Mouse (Mus musculus) gastrocnemius, postnatal 36 days (tissue): Measurements from ENCODE around the gene Birc3. TPM values are rescaled to one million over a fixed set of nuclear protein-coding genes. Genes with fewer than 3 reads are reported as not detected.
"Not testable (repeated sequence)": the region's sequence is repeated elsewhere in the genome, so short reads cannot be mapped to it uniquely, and the experiment has no call there.

Experiments
- DNase-seq, 2 experiments: peaks; one replicate each; pipeline ENCODE4 v3.0.0; 2022
- intact Hi-C: fragments of 180-260 bp; cut with DNase I; formaldehyde crosslinking; loops from one replicate; pipeline ENCODE4 v1.15.1; 2025
- long read RNA-seq, 2 experiments: library from polyadenylated mRNA; stranded (forward); transcript quantifications; one replicate each; pipeline ENCODE4 v2.0.0; 2021
- total RNA-seq, 2 experiments: library from RNA; stranded (reverse); gene quantifications; 2 replicates each; pipeline ENCODE4 v1.2.3; 2021

The Birc3 gene
- total RNA-seq, result 1 to 10 TPM; 5.0 to 5.3 TPM
- long read RNA-seq, experiment 1, partial matches to known transcripts, result 0 of 2 reads
- long read RNA-seq, experiment 1, other reads (novel, unspliced or antisense), result 2 of 2 reads
- long read RNA-seq, experiment 2, partial matches to known transcripts, result 1 of 4 reads
- long read RNA-seq, experiment 2, other reads (novel, unspliced or antisense), result 1 of 4 reads

DNA sequence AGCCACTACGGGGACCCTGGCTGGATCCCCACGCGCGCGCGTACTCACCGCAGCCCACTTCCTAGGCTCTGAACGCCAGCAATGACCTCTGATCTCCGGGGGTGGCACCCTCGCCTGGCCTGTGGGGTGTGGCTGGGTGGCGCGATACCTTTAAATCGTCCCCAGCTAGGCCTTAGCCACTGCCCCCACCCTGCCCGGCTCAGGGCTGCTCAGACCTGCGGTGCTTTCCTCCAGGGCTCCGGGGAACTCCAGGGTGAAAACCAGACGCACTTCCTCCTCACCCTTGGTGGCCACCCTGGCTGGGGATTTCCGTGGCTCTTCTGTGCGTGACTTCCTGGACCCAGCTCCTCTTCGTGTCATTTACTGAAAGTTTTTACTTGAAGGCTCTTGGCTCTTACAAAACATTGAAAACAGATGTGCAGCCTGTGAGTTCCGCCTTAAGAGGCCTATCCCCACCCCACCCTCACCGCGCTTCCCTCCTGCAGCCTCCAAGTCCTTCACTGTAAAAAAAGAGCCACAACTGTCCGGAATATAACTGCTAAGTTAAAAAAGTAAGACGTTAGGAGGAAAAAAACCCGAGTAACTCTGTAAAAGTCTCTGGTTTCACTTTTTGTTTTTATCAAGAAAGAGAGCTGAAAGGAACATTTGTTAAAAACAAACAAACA is at the start of gene Birc3:
Gene Birc3, minus strand, starts transcription at position 412 of the 665 bp plus-strand sequence.
- intact Hi-C loops, result no loop called here

GRCm38 (mm10) chr9:7914925-7915324 is 41.9 kb upstream of the Birc3 start:
- no peak for DNase-seq
- intact Hi-C loops, result no loop called here

More for the DNA sequence above, at the start of gene Birc3:
- peak; percentile 44 to 67 for DNase-seq

DNA sequence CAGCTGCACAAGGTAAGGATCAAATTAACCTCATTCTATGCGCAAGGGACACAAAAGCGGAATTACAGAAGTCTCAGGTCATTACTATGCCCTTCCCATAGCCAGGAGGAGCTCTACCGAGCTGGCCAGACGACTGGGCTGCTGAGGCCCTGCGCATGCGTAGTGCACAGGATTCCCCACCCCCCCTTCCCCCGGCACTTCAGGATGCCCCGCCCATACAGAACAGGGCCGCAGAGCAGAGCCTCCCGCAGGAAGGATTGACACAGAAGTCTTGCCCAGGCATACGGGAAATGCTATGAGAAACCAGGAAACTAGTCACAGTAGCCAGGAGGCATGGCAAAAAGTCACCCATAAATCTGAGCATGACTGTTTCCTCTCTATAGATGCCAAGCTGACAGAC is 41.5 kb upstream of the Birc3 start:
- intact Hi-C loops, result no loop called here
- DNase-seq, result peak; percentile 17 to 37

DNA sequence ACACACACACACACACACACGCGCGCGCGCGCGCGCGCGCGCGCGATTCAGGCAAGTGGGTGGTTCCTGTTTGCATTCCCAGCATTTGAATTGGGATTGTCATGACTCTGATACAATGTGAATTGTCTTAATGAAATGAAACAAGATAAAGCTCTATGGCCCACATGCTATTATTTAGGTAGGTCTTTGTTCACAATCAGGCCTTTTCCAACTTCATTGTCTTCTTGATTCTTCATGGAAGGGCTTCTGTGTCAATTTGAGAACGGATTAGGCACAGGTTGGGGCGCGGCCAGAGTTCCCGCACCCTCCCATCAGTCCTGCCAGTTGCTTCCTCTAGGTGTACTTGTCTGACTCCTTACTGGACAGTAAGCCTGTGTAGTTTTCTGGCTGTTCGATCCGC is 41.0 kb upstream of the Birc3 start:
- no peak for DNase-seq
- intact Hi-C loops, result no loop called here

DNA sequence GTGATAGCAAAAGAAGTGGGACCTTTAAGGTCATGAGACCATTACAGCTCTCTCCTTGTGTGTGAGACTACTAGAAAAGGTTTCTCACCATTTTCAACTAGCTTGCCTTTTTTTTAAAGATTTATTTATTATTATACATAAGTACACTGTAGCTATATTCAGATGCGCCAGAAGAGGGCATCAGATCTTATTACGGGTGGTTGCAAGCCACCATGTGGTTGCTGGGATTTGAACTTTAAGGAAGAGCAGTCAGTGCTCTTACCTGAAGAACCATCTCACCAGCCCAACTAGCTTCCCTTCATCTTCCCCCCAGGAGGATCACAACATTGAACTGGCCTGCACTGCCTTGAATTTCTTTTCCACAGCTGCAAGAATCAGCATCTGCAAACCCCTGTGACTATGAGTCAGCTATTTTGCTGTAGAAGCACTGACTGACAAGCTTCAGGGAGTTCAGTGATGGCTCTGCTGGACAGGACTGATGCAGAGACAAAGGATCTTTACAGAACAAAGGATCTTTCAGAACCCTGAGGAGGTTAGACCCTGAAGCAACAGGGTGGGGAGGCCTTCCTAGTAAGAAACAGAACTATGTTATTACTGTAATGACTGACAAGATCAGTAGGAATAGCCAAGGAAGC is 34.5 kb upstream of the Birc3 start:
- DNase-seq, result no peak
- intact Hi-C loops, result loop anchor here (5.0 kb wide), 1 partner anchor 165 kb away; no protein-coding TSS in a partner anchor

- intact Hi-C loops, result loop anchor here (5.0 kb wide), 1 partner anchor 166 kb away; no protein-coding TSS in a partner anchor
- DNase-seq, result no peak
Observed at GRCm38 (mm10) chr9:7906564-7906963, 33.6 kb upstream of the Birc3 start.

DNA sequence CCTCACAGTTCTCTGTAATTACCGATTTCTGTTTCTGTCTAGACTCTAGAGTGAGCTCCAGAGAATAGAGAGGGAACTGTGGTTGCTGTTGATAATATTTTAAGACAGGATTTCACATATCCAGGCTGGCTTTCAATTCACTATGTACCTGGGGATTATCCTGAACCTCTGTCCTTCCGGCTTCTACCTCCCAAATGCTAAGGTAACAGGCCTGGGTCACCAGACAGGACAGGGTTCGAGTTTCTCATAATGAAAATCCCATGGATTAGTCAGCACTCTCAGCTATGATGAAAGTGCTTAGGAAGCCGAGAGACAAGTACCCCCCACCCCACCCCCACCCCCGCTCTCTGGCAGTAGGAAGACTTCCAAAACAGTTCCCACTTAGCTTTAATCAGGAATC is 30.8 kb upstream of the Birc3 start:
- no peak for DNase-seq
- intact Hi-C loops, result no loop called here

- intact Hi-C loops, result no loop called here
- no peak for DNase-seq
Observed at GRCm38 (mm10) chr9:7903262-7903661, 30.3 kb upstream of the Birc3 start.

- intact Hi-C loops, result no loop called here
- no peak for DNase-seq
Observed at GRCm38 (mm10) chr9:7902311-7902710, 29.3 kb upstream of the Birc3 start.

GRCm38 (mm10) chr9:7900965-7901364 is 28.0 kb upstream of the Birc3 start:
- intact Hi-C loops, result no loop called here
- no peak for DNase-seq

DNA sequence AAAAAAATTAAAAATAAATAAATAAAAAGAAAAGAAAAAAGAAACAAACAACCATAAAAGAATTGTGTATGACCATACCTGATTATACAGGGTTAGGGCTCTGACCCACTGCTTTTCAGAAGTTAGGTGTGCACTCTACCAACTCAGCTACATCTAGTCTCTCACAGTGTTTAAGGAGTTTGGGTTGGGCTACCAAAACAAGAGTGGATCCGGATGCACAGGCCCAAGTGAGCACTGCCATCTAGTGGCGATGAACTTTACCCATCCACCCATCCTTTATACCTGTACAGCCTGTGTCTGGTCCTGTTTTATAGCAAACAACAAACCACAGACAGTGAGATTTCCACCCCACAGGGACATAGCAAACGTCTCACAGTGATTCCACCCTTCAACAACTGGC is 24.5 kb upstream of the Birc3 start:
- intact Hi-C loops, result loop anchor here (2.0 to 10.0 kb wide), 3 partner anchors 183 to 307 kb away; no protein-coding TSS in a partner anchor
- peak; percentile 44 to 54 for DNase-seq

DNA sequence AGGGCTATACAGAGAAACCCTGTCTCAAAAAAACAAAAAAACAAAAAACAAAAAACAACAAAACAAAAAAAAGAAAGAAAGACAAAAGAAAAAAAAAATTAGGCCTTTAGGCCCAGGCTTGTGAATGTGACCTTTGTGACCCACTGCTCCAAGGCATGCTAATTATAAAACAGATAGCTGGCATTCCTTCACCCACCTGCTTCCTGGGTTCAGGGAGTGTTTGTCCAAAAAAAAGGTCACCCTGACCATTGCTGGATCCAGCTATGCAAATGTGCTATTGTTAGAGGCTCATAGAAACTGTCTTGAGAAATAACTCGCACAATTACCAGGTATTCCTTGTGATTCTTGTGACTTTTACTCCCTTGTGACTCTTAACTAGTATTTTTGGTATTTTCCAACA is 18.8 kb upstream of the Birc3 start:
- intact Hi-C loops, result loop anchor here (10.0 kb wide), 1 partner anchor 313 kb away; no protein-coding TSS in a partner anchor
- DNase-seq, result not testable (repeated sequence)

- DNase-seq, result no peak
- intact Hi-C loops, result loop anchor here (10.0 kb wide), 1 partner anchor 314 kb away; no protein-coding TSS in a partner anchor
Observed at GRCm38 (mm10) chr9:7891177-7891576, 18.2 kb upstream of the Birc3 start.

GRCm38 (mm10) chr9:7884346-7884745 is 11.4 kb upstream of the Birc3 start:
- intact Hi-C loops, result no loop called here
- no peak for DNase-seq

GRCm38 (mm10) chr9:7882304-7882865 is 9.4 kb upstream of the Birc3 start:
- no peak for DNase-seq

GRCm38 (mm10) chr9:7873511-7874211 is 675 bp upstream of the Birc3 start:
- no peak for DNase-seq
- intact Hi-C loops, result no loop called here

More at GRCm38 (mm10) chr9:7882304-7882865, 9.4 kb upstream of the Birc3 start:
- intact Hi-C loops, result no loop called here

- intact Hi-C loops, result no loop called here
Observed at GRCm38 (mm10) chr9:7872044-7872774, 777 bp downstream of the Birc3 start.

DNA sequence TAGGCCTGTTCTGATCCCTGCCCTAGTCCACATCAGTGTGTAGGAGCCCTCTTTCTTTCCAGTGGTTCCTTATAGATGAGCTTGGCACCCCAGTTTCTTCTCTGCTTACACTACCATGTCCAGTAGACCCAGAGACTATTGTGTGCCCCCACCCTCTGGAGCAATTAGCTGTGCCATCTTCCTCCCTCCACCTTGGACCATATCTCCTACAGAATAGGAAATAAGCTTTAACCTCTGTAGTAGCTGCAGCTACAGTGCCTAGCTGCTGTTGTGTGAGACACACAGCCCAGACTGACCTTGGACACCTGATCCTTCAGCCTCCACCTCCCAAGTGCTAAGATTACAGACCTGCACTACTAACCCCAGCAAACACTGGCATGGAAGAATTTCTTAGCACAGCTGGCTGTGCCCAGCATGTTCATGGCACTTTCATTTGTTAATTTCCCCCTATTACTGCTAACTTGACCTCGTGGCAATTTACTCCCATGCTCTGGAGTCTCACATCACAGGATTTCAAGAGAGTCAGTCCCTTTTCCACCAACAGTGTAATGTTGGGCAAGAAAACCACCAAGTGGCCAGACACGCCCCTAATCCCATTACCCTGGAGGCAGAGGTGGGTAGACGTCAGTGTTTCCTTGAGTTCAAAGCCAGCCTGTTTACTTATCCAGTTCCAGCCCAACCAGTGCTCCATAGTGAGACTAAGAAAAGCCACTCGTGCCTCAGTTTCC is 1.5 kb downstream of the Birc3 start:
- no peak for DNase-seq
- intact Hi-C loops, result no loop called here

More at GRCm38 (mm10) chr9:7872044-7872774, 777 bp downstream of the Birc3 start:
- DNase-seq, result no peak
